Mouse (Mus musculus): ENCODE measurements around the gene Gm28038.

DNA sequence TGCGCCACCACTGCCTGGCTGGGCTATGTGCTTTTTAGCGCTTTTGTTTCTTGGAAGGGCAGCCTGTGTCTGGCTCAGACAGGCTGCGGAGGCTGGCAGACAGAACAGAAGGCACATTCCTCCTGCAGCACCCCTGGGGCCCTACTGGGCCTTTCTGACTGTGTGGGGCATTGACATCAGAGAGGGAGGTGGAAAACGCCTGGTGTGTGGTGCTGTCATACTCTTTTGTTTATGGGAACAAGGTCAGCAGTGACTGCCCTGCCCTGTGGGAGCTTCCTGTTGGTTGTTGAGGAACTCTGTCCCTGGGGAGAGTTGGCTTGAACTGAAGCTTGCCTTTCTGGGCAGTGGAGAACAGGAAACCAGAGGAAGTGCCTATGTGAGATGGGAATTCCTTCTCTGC, 38.3 kb upstream of the Gm28038 start:
- TF ChIP-seq CTCF (IDR thresholded peaks at IDR 0.05) (no peak), POLR2A (IDR thresholded peaks at IDR 0.05; ENCODE audit: insufficient read depth, low read depth, low read length) (peak; percentile 72; the same call in 1 of the 2 replicates), EP300 (IDR thresholded peaks at IDR 0.05; ENCODE audit: insufficient read depth, low read depth, low read length) (peak; percentile 100)
